Mouse (Mus musculus) G1E-ER4 (cell line): ENCODE data around the gene Kat7. TPM values are rescaled to one million over a fixed set of nuclear protein-coding genes. Genes with fewer than 3 reads are reported as not detected.

Experiments
- GATA1 ChIP-seq: IDR thresholded peaks from one replicate; pipeline ENCODE4 v1.8.0; 2012; ENCODE audit warnings: low read length, inconsistent platforms
- polyA plus RNA-seq: library from polyadenylated mRNA; stranded (reverse); fragments of >175 nt; gene quantifications from 2 replicates; pipeline ENCODE4 v1.2.3, GENCODE M21; 2012

The Kat7 gene
- polyA plus RNA-seq, 1 experiment: 37.6 TPM

GRCm38 (mm10) chr11:95339471-95340021 is 29.5 kb upstream of the Kat7 start:
- peak; percentile 83 for TF ChIP-seq GATA1

GRCm38 (mm10) chr11:95337846-95338342 is 27.8 kb upstream of the Kat7 start:
- no peak for TF ChIP-seq GATA1

- no peak for TF ChIP-seq GATA1
Observed at GRCm38 (mm10) chr11:95337129-95337813, 27.2 kb upstream of the Kat7 start.

- TF ChIP-seq GATA1: no peak
Observed at GRCm38 (mm10) chr11:95336568-95337128, 26.6 kb upstream of the Kat7 start, which contains the start of gene Fam117a. Gene Fam117a (plus strand): TSS chr11:95337018.

- peak; percentile 13 for TF ChIP-seq GATA1
Observed at GRCm38 (mm10) chr11:95334448-95335060, 24.5 kb upstream of the Kat7 start.

- TF ChIP-seq GATA1: peak; percentile 82
Observed at GRCm38 (mm10) chr11:95333805-95334204, 23.8 kb upstream of the Kat7 start.

- TF ChIP-seq GATA1: no peak
Observed at GRCm38 (mm10) chr11:95333209-95333608, 23.2 kb upstream of the Kat7 start.

GRCm38 (mm10) chr11:95330662-95331061 is 20.6 kb upstream of the Kat7 start:
- no peak for TF ChIP-seq GATA1

GRCm38 (mm10) chr11:95328629-95329028 is 18.6 kb upstream of the Kat7 start:
- TF ChIP-seq GATA1: no peak

GRCm38 (mm10) chr11:95326243-95326642 is 16.2 kb upstream of the Kat7 start:
- TF ChIP-seq GATA1: no peak

- no peak for TF ChIP-seq GATA1
Observed at GRCm38 (mm10) chr11:95325832-95326231, 15.8 kb upstream of the Kat7 start.

- no peak for TF ChIP-seq GATA1
Observed at GRCm38 (mm10) chr11:95324181-95324580, 14.1 kb upstream of the Kat7 start.

GRCm38 (mm10) chr11:95320010-95320409 is 10.0 kb upstream of the Kat7 start:
- no peak for TF ChIP-seq GATA1

GRCm38 (mm10) chr11:95319506-95319905 is 9.5 kb upstream of the Kat7 start:
- TF ChIP-seq GATA1: no peak

- peak; percentile 15 for TF ChIP-seq GATA1
Observed at GRCm38 (mm10) chr11:95318116-95318515, 8.1 kb upstream of the Kat7 start.

- no peak for TF ChIP-seq GATA1
Observed at GRCm38 (mm10) chr11:95315215-95315955, 5.3 kb upstream of the Kat7 start.

GRCm38 (mm10) chr11:95311425-95311807 is 1.4 kb upstream of the Kat7 start:
- TF ChIP-seq GATA1: no peak
